Mouse (Mus musculus): ENCODE measurements around the gene H6pd.

GRCm38 (mm10) chr4:149986671-149987417 is 22.0 kb downstream of the H6pd start:
- TF ChIP-seq CTCF (conservative IDR thresholded peaks at IDR 0.05; ENCODE audit: low read length) (no peak), POU5F1 (IDR thresholded peaks at IDR 0.05; ENCODE audit: borderline replicate concordance, low read length) (no peak)

All from E14TG2a.4 (cell line).